Mouse (Mus musculus) stomach, postnatal 0 days (tissue): ENCODE results near the gene Efnb3. TPM values are rescaled to one million over a fixed set of nuclear protein-coding genes. Genes with fewer than 3 reads are reported as not detected.
A peak's percentile ranks its signal among the peaks of the same experiment; 100 is the strongest.

Experiments
- ATAC-seq: fragments of 200-750 bp; cut with Nextera tagmentation; 2 replicates; pipeline ENCODE4 v1.8.0; 2017; ENCODE audit not compliant: low FRiP score, low TSS enrichment
- DNase-seq: peaks from one replicate; pipeline ENCODE4 v3.0.0-alpha.2; 2016; ENCODE audit warnings: low spot score
- H3K27ac ChIP-seq: fragments of 300-500 bp; sonication (generic); replicated peaks from 2 replicates; pipeline ENCODE4 v1.5.1; 2014; ENCODE audit warnings: mild to moderate bottlenecking, control low read depth
- H3K27me3 ChIP-seq: fragments of 300-500 bp; sonication (generic); 2 replicates; pipeline ENCODE4 v1.6.1; 2014; ENCODE audit warnings: low read length; ENCODE audit not compliant: control insufficient read depth, insufficient read depth
- H3K36me3 ChIP-seq: fragments of 300-500 bp; sonication (generic); 2 replicates; pipeline ENCODE4 v1.6.1; 2014; ENCODE audit warnings: low read length, mixed read lengths; ENCODE audit not compliant: control insufficient read depth, insufficient read depth
- H3K4me1 ChIP-seq: fragments of 300-500 bp; sonication (generic); replicated peaks from 2 replicates; pipeline ENCODE4 v1.6.1; 2014; ENCODE audit warnings: antibody characterized with exemption; ENCODE audit not compliant: control insufficient read depth, insufficient read depth
- H3K4me2 ChIP-seq: fragments of 300-500 bp; sonication (generic); replicated peaks from 2 replicates; pipeline ENCODE4 v1.6.1; 2014; ENCODE audit warnings: low read depth, mild to moderate bottlenecking, control low read depth, moderate library complexity
- H3K4me3 ChIP-seq: fragments of 300-500 bp; sonication (generic); 2 replicates; pipeline ENCODE4 v1.5.1; 2014; ENCODE audit warnings: low read depth, low read length, control low read depth
- H3K9ac ChIP-seq: fragments of 300-500 bp; sonication (generic); 2 replicates; pipeline ENCODE4 v1.6.1; 2014; ENCODE audit warnings: mild to moderate bottlenecking, low read length, control low read depth, mixed read lengths
- H3K9me3 ChIP-seq: fragments of 300-500 bp; sonication (generic); 2 replicates; pipeline ENCODE4 v1.6.1; 2016; ENCODE audit warnings: low read length; ENCODE audit not compliant: control insufficient read depth
- CTCF ChIP-seq: IDR thresholded peaks from 2 replicates; pipeline ENCODE4 v1.5.1; 2016; ENCODE audit warnings: antibody characterized with exemption, low read depth, mild to moderate bottlenecking, moderate library complexity
- EP300 ChIP-seq: optimal IDR thresholded peaks from 2 replicates; pipeline ENCODE3; 2016; ENCODE audit warnings: antibody characterized with exemption
- WGBS: fragments of 180-500 bp; shearing (Covaris S2); extraction: QIAGEN DNeasy Blood & Tissue Kit; methylation state at CpG from one replicate; pipeline ENCODE4 v1.1.7; 2014; 5-methylcytosine and 5-hydroxymethylcytosine counted together
- polyA plus RNA-seq: library from polyadenylated mRNA; unstranded; fragments of >200 nt; fragmentation: Nextera tagmentation; extraction: Ambion mirVana; gene quantifications from 2 replicates; pipeline ENCODE4 v1.2.1, GENCODE M21; 2015

Efnb3 gene
- polyA plus RNA-seq, 1 experiment from 2014 or later: 3.9 TPM

- no peak overlapping the region for H3K27ac ChIP-seq
- no peaks in the 10 kb centered on the region for H3K27me3 ChIP-seq
- no peaks in the 10 kb centered on the region for H3K4me1 ChIP-seq
- WGBS: 68% methylated on average over 7 of the region's 7 CpGs
- H3K4me3 ChIP-seq: no peak overlapping the region
- 0 out of 2 replicates have a peak, but pooled peaks have one; percentile 22 for ATAC-seq
- H3K36me3 ChIP-seq: peaks cover 21% of the 10 kb centered on the region
- no peaks in the 10 kb centered on the region for H3K9me3 ChIP-seq
- TF ChIP-seq EP300: no peak
- no peak for TF ChIP-seq CTCF
- DNase-seq: no peak
- H3K4me2 ChIP-seq: no peak overlapping the region
- no peak overlapping the region for H3K9ac ChIP-seq
These were observed 25.8 kb upstream of the Efnb3 start for GRCm38 (mm10) chr11:69585718-69586325.

- H3K27me3 ChIP-seq: no peaks in the 10 kb centered on the region
- ATAC-seq: no peak
- H3K36me3 ChIP-seq: peaks cover 21% of the 10 kb centered on the region
- 92% methylated on average over 13 of the region's 13 CpGs for WGBS
- H3K4me3 ChIP-seq: no peak overlapping the region
- TF ChIP-seq EP300 (no peak), CTCF (no peak)
- H3K9ac ChIP-seq: no peak overlapping the region
- no peaks in the 10 kb centered on the region for H3K9me3 ChIP-seq
- no peak for DNase-seq
- H3K4me1 ChIP-seq: no peaks in the 10 kb centered on the region
- H3K4me2 ChIP-seq: no peak overlapping the region
- H3K27ac ChIP-seq: no peak overlapping the region
These were observed 24.9 kb upstream of the Efnb3 start for GRCm38 (mm10) chr11:69584937-69585336.

GRCm38 (mm10) chr11:69584008-69584407 lies 24.0 kb upstream of the Efnb3 start:
- H3K4me1 ChIP-seq: no peaks in the 10 kb centered on the region
- WGBS: 81% methylated on average over 7 of the region's 7 CpGs
- H3K4me2 ChIP-seq: no peak overlapping the region
- no peak for TF ChIP-seq EP300
- TF ChIP-seq CTCF: no peak
- peaks cover 15% of the 10 kb centered on the region for H3K36me3 ChIP-seq
- no peak for DNase-seq
- H3K4me3 ChIP-seq: no peak overlapping the region
- no peak for ATAC-seq
- H3K27ac ChIP-seq: no peak overlapping the region
- no peaks in the 10 kb centered on the region for H3K9me3 ChIP-seq
- H3K9ac ChIP-seq: no peak overlapping the region
- H3K27me3 ChIP-seq: no peaks in the 10 kb centered on the region

- ATAC-seq: no peak
- DNase-seq: no peak
- Histone ChIP-seq H3K9ac (no peak overlapping the region), H3K4me3 (peak overlapping the region; percentile 48), H3K4me2 (peak overlapping the region; percentile 66), H3K9me3 (no peaks in the 10 kb centered on the region), H3K4me1 (0 out of 2 replicates have a peak, but pooled peaks cover 8% of the 10 kb centered on the region), H3K36me3 (0 out of 2 replicates have a peak, but pooled peaks cover under 1% of the 10 kb centered on the region), H3K27me3 (no peaks in the 10 kb centered on the region), H3K27ac (no peak overlapping the region)
- 62% methylated on average over 9 of the region's 9 CpGs for WGBS
- TF ChIP-seq CTCF (no peak), EP300 (no peak)
These were observed 22.3 kb upstream of the Efnb3 start for GRCm38 (mm10) chr11:69582230-69582805.

GRCm38 (mm10) chr11:69581814-69582213 lies 21.8 kb upstream of the Efnb3 start:
- peak overlapping the region; percentile 48 for H3K4me3 ChIP-seq
- DNase-seq (no peak), ATAC-seq (no peak)
- peak overlapping the region; percentile 59 for H3K27ac ChIP-seq
- H3K4me1 ChIP-seq: 0 out of 2 replicates have a peak, but pooled peaks cover 8% of the 10 kb centered on the region
- H3K4me2 ChIP-seq: peak overlapping the region; percentile 66
- no peaks in the 10 kb centered on the region for H3K36me3 ChIP-seq
- H3K9ac ChIP-seq: peak overlapping the region; percentile 74
- WGBS: 1% methylated on average over 8 of the region's 8 CpGs
- TF ChIP-seq EP300 (no peak), CTCF (no peak)
- H3K9me3 ChIP-seq: no peaks in the 10 kb centered on the region
- H3K27me3 ChIP-seq: no peaks in the 10 kb centered on the region

- H3K9me3 ChIP-seq: no peaks in the 10 kb centered on the region
- no peaks in the 10 kb centered on the region for H3K36me3 ChIP-seq
- H3K4me1 ChIP-seq: 0 out of 2 replicates have a peak, but pooled peaks cover 8% of the 10 kb centered on the region
- H3K9ac ChIP-seq: peak overlapping the region; percentile 74
- H3K4me3 ChIP-seq: peak overlapping the region; percentile 48
- DNase-seq: peak; percentile 94
- H3K4me2 ChIP-seq: peak overlapping the region; percentile 66
- no peaks in the 10 kb centered on the region for H3K27me3 ChIP-seq
- TF ChIP-seq CTCF: 0 out of 2 replicates have a peak, but pooled peaks have one; percentile 25
- TF ChIP-seq EP300: peak; percentile 55
- ATAC-seq: peak; percentile 91
- H3K27ac ChIP-seq: peak overlapping the region; percentile 96
- under 1% methylated on average over 36 of the region's 36 CpGs for WGBS
These were observed 21.2 kb upstream of the Efnb3 start for GRCm38 (mm10) chr11:69581147-69581688.
